Mouse (Mus musculus): ENCODE results near the gene Hnrnpll.

The Hnrnpll gene

GRCm38 (mm10) chr17:80061783-80062619 lies at the start of gene Hnrnpll:
Gene Hnrnpll, minus strand, starts transcription at chr17:80062334.
- peak; percentile 98 to 99 for DNase-seq

GRCm38 (mm10) chr17:80105348-80105978 lies 43.3 kb upstream of the Hnrnpll start:
- no peak for DNase-seq

- DNase-seq = no peak
These were observed 37.7 kb upstream of the Hnrnpll start for GRCm38 (mm10) chr17:80099823-80100222.

GRCm38 (mm10) chr17:80097221-80097620 lies 35.1 kb upstream of the Hnrnpll start:
- no peak for DNase-seq

GRCm38 (mm10) chr17:80096720-80097114 lies 34.6 kb upstream of the Hnrnpll start:
- no peak for DNase-seq

- peak; percentile 68 to 82 for DNase-seq
These were observed 34.0 kb upstream of the Hnrnpll start for GRCm38 (mm10) chr17:80096043-80096719.

GRCm38 (mm10) chr17:80095254-80095899 lies 33.2 kb upstream of the Hnrnpll start:
- DNase-seq = peak; percentile 13 to 46

- no peak for DNase-seq
These were observed 29.9 kb upstream of the Hnrnpll start for GRCm38 (mm10) chr17:80091879-80092549.

GRCm38 (mm10) chr17:80090551-80090950 lies 28.4 kb upstream of the Hnrnpll start:
- DNase-seq = no peak

- DNase-seq = no peak
These were observed 26.0 kb upstream of the Hnrnpll start for GRCm38 (mm10) chr17:80088168-80088567.

GRCm38 (mm10) chr17:80086591-80086990 lies 24.5 kb upstream of the Hnrnpll start:
- no peak for DNase-seq

- no peak for DNase-seq
These were observed 22.3 kb upstream of the Hnrnpll start for GRCm38 (mm10) chr17:80084424-80084823.

- DNase-seq = no peak
These were observed 21.1 kb upstream of the Hnrnpll start for GRCm38 (mm10) chr17:80083223-80083622.

- DNase-seq = no peak
These were observed 16.6 kb upstream of the Hnrnpll start for GRCm38 (mm10) chr17:80078726-80079125.

- no peak for DNase-seq
These were observed 5.1 kb upstream of the Hnrnpll start for GRCm38 (mm10) chr17:80067257-80067656.

GRCm38 (mm10) chr17:80063840-80064495 lies 1.8 kb upstream of the Hnrnpll start:
- no peak for DNase-seq

- no peak for DNase-seq
These were observed 1.3 kb upstream of the Hnrnpll start for GRCm38 (mm10) chr17:80063386-80063785.

GRCm38 (mm10) chr17:80062620-80063010 lies 481 bp upstream of the Hnrnpll start:
- no peak for DNase-seq

GRCm38 (mm10) chr17:80060828-80061782 lies 1.0 kb downstream of the Hnrnpll start:
- DNase-seq = peak; percentile 65 to 72

- DNase-seq = no peak
These were observed 2.0 kb downstream of the Hnrnpll start for GRCm38 (mm10) chr17:80060151-80060550.

GRCm38 (mm10) chr17:80059731-80060130 lies 2.4 kb downstream of the Hnrnpll start:
- no peak for DNase-seq

Data from lung, postnatal 4 days (tissue).